Mouse (Mus musculus) gastrocnemius, postnatal 36 days (tissue): Measurements from ENCODE around the gene Tmcc3. TPM values are rescaled to one million over a fixed set of nuclear protein-coding genes. Genes with fewer than 3 reads are reported as not detected.
A peak's percentile ranks its signal among the peaks of the same experiment; 100 is the strongest.

Experiments used
- DNase-seq, 2 experiments: peaks; one replicate each; pipeline ENCODE4 v3.0.0; 2022
- intact Hi-C: fragments of 180-260 bp; cut with DNase I; formaldehyde crosslinking; loops from one replicate; pipeline ENCODE4 v1.15.1; 2025
- total RNA-seq, 2 experiments: library from RNA; stranded (reverse); gene quantifications; 2 replicates each; pipeline ENCODE4 v1.2.3; 2021

The Tmcc3 gene
- total RNA-seq, 2 experiments from 2014 or later, result 17.3 to 19.3 TPM

DNA sequence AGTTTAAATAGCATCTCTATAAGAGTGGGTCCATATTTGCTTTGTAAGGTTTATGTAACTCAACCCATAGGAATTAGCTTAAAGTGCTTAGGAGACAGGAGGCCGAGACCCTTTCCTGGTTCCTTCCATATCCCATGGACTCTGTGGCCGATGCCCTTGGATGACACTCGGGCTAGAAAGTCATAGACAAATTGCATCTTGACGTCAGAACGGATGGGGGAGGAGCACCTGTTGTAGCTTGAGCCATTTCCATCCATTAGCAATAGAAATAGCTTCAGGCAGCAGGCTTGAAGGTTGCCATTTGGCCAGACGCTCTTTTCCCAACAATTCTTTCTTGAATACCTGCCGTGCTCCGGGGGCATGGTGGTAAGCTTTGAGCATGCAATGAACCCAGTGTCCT, 150.1 kb downstream of the Tmcc3 start:
- DNase-seq, result no peak
- intact Hi-C loops, result loop anchor here (5.0 kb wide), 1 partner anchor 55 kb away; no protein-coding TSS in a partner anchor

DNA sequence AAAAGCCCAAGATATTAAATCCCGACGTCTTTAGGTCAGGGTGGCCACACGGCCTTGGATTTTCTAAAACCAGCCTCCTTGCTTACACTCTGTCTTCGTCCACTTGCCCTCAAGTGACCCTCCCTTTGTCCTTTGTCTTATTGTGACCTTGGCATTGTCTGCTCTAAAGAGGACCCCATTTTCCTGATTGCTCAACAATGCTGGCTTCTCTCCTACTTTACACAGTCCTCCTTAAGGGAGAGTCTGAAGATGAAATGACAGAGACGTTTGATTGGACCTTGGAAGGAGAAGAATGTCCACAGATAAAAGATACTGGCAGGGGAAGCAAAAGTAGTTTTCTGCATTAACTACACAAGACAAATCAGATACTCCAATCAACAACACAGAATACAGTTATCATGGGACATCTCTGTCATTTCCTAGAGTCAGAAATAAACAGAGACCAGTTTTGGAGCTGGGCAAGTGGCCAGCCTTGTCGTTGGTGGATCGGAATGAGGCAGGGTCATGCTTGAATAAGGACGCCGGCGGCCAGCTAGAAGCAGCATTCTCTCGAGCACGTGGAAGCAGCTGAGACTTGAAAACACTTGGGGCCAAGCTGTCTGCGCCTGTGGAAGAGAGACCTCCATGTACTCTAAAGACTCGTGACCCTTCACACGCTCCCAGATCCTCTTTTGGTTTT, 150.8 kb downstream of the Tmcc3 start:
- intact Hi-C loops, result loop anchor here (5.0 kb wide), 1 partner anchor 55 kb away; no protein-coding TSS in a partner anchor
- peak; percentile 81 to 85 for DNase-seq

DNA sequence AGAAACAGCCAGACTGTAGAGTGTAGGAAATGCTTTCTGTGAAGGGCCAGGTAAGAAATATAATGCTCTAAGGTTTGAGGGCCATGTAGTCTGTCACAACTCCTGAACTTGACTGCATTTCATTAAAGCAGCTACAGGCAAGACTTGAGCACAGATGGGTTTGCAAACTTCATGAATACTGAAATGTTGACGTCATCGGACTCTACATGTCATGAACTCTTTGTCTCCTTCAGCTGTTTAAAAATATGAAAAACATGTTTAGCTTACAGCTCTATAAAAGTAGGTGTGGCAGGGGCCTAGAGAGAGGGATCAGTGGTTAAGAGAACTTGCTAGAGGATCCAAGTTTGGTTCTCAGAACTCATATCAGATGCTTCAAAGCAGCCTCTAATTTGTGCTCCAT, 151.7 kb downstream of the Tmcc3 start:
- intact Hi-C loops, result loop anchor here (5.0 kb wide), 1 partner anchor 54 kb away; no protein-coding TSS in a partner anchor
- DNase-seq, result no peak

DNA sequence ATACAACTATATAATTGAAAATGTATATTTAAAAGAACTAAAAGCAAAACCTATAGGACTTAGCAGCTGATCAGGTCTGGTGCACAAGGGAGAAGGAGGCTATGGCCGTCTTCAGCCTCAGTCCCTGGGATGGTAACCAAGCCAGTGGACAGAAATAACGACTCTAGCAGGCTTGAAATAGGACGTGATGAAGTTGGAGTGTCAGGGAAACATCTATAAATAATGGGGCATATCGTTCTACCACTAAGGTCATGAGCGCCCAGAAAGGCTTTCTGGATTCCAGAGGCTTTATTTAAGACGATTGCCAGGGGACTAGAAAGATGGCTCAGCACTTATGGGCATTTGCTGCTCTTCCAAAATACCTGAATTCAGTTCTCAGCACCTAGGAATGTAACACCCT, 153.9 kb downstream of the Tmcc3 start:
- no peak for DNase-seq
- intact Hi-C loops, result no loop called here

DNA sequence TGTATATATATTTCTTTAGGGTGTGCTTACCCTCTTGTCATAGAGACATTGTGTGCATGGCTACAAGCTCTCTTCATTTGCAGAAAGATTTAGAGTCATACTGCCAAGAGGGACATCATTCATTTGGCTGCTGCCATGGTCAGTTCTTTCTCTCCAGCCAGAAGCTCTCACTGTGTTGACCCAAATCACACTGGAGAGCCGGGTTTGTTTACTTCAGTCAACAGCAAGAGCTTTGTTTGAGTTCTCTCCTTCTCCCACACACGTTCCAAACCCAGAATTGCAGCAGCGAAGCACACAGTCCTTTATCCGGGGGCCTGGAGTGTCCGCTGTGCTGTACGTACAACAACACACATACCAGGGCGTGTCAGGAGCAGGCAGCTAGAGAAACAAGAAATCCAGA, 154.6 kb downstream of the Tmcc3 start:
- no peak for DNase-seq

DNA sequence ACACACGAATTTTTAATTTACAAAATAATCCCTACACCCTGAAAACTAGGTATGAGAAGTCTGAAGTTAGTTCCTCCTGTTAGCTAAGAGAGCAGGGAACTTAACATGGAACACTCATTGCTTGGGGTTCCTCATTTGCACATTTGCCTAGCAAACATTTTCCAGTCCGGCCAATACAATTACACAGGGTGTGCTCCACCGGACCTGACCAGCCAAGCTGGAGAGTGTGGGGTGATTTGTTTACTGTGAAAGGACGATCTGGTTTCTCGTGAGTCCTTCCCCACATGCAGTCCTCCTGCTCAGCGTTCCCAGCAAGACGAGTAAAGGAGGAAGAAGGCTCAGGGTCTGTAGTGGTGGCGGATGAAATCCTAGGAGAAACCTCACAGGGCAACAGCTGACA, 159.7 kb downstream of the Tmcc3 start:
- DNase-seq, result no peak
- intact Hi-C loops, result no loop called here

More for the DNA sequence above, 154.6 kb downstream of the Tmcc3 start:
- intact Hi-C loops, result no loop called here

DNA sequence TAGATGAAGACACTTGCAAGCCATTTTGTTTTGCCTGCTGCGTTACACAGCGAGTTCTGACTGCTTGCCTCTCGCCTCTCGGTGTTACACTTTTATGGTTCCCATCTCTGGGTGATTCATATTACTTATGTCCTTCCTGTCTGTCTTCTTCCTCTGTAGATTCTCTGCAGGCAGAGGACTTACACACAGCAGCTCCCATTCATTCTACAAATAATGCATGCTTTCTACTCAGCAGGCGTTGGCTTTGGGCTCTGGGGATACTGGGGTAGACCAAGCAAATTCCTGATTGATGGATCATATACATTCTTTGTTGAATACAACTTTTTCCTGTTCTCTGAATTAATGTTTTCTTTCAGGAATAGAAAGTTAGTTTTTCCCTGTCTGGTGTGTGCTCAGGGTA, 161.8 kb downstream of the Tmcc3 start:
- no peak for DNase-seq
- intact Hi-C loops, result no loop called here

DNA sequence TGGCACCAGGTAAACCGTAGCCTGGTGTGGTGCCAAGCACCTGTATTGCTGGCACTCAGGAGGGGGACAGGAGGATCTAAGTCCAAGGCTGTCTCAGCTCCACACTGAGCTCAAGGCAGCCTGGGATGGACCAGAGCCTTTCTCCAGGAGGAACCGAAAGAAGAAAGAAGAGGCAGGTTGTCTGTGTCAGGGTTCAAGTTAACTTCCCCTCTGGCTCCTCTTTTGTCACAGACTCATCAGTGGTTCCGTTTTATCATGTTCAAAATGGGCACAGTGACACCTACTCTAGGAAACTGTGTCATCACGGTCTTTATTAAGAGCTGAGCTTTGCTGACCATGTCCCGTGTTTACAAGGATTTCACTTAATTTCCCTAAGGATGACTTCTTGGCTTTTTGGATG, 162.4 kb downstream of the Tmcc3 start:
- intact Hi-C loops, result no loop called here
- no peak for DNase-seq

DNA sequence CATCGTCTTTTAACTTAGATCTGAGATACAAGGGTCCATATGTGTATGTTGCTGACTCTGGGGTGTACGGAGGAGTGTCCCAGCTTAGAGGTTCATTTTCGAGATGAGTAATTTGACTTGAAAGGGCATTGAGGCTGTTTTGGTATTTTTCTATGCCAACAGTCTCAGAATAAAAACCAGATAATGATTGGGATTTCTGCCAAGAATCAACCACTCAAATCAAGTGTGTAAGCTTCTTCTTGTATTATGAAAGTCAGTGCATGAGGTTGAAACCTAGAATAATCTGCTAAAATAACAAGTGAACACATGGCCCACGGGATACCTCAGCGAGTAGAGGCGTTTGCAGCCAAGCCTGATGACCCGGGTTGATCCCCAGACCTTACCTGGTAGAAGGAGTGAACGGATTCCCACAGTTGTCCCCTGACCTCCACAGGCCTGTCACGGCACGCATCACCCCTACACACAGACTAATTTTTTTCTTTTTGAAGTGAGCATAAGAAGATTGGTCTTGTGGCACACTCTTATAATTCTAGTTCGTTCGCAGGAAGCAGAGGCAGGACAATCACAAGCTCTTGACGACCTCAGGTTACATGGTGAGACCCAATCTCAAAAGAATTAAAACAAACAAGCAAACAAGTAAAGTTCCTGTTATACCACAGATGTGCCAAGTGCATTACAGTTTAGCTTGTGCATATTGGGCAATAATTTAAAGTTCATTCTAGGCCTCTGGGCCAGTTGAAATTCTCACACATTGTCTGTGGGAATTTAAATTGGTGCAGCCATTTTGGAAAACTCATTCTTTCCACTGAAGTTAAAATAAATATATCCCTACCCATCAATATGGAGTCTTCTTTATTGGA, 165.8 kb downstream of the Tmcc3 start:
- no peak for DNase-seq
- intact Hi-C loops, result no loop called here

DNA sequence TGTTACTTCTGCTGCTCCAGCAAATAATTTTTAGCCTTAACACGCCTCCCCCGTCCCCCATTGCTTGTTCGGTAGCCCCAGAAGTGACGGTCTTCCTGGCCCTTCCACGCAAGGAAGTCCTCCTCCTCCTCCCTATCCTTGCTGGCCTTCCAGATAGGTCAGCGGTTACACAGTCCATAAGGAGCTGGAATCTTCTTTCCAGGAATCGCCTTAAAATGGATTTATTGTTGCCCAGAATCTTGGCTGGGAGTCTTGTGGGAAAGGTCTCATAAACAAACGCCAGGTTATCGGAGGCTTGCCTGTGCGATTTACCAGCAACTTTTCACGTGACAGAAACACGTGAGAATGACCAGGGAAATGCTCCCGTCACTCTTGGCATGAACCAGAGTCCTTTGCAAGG, 167.9 kb downstream of the Tmcc3 start:
- intact Hi-C loops, result no loop called here

DNA sequence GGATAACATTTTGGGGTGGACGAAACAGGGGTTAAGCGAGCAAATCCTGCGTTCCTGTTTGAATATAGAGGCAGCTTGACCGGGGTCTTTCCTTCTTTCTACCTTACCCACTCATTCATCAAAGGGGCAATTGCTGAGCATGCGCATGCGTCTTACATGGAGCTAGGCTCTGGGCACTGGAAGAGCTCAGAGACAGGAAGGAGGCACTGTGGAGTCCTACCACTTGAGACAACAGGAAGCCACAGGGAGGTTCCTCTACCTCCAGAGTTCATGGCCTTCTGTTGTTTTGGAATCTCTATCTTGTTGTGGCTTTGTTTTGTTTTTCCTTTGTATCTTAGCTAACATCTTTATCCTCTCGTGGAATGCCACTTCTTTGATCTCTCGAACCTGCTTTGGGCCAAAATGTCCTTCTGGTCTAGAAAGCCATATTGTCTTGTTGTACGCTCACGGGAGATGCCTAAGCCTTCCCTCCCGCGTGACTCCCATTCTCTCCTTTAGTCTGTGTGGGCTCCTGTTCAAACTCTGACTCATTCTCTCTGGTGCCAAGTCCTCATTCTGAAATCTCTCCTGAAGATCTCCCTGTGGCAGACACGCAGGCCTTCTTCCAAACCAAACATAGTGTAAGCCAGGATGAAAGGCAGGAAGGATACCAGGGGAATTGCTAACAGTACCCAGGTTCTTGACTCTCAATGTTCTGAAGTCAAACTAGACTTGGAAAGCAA, 168.8 kb downstream of the Tmcc3 start:
- peak; percentile 29 to 67 for DNase-seq
- intact Hi-C loops, result no loop called here

More for the DNA sequence above, 167.9 kb downstream of the Tmcc3 start:
- DNase-seq, result peak; percentile 27 to 28

DNA sequence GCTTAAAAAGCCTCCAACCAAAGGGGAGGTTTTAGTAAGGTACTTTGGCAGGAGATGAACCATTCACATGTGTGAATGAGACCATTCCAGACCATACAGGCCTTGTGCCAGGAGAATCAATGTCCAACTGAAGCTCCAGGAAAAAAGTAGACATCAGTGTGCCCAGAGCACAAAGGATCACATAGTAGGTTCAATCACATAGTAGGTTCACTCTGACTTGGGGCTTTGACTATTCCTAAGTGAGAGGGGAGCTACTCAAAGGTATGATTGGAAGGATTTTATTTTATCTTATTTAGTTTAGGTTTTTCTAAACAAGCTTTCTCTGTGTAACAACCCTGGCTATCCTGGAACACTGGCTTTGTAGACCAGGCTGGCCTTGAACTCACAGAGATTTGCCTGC, 169.9 kb downstream of the Tmcc3 start:
- intact Hi-C loops, result no loop called here
- DNase-seq, result no peak

DNA sequence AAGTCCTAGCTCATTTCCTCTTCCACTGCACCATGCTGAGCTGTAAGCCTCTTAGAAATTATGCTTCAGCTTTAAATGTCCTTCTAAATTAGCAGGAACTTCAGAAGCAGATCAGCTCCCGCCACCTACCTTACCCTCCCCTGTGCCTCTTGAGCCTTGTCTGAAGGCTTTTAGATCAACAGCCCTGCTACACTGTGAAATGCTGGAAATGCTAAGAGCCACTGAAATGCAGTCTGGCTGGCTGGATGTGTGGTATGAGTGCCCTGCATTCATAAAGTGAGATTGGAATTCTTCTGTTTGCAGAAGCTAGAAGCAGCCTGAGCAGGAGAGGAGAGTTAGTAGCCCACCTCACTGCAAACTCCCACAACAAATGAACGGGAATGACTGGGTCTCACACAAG, 174.4 kb downstream of the Tmcc3 start:
- intact Hi-C loops, result no loop called here
- no peak for DNase-seq

DNA sequence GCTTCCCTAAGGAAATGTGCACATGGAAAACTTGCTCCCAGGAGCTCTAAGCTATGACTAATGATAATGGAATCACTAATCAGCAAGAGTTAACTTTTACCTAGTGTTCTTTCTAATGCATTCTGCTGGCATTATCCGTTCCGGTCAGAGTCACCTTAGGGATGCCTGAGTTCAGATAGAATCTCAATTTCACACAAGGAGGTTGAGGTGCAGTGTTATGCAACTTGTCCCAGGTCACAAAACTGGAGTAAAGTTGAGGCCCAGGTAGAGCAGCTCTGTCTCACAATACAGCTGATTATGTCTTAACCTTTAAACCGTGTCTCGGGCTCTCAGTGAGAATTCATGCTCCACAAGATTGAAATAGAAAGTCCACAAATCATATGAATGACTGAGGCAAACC, 177.8 kb downstream of the Tmcc3 start:
- intact Hi-C loops, result no loop called here

DNA sequence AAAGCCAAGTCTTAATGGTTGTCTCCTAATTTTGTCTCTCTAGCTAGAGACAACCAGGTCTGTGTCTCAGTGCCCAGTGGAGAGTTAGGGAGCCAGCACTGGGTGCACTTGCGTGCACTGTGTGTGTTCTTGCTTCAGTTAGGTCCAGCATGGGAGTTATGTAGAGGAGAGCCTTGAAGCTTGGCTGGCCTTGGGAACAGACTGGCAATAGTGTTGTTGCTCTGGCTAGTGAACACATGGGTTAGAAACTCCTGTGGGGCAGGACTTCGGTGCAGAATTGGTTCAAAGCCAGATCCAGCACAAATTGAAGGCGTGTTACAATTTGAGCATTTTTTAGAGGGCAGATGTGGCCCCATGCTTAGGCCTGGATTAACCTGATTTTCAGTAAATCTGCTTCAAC, 179.3 kb downstream of the Tmcc3 start:
- no peak for DNase-seq

More for the DNA sequence above, 177.8 kb downstream of the Tmcc3 start:
- DNase-seq, result no peak

DNA sequence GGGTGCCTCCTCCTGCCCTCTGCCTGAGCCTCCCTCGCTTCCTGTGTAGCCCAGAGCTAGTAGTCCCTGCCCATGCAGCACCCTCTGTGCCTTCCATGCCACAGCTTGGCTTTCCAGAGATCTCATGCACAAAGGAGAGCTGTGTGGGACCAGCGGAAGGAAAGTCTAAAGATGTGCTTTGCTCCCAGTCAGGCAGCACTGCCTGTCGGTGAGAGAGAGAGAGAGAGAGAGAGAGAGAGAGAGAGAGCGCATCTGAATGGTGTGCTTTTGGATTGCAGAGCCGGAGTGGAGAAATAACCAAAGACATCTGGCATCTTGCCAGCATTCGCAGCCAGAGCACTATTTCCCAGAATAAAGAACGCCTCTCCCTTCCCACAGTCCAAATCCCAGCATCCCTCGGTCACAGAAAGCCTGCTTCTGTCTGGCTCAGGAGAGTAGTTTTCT, 182.7 kb downstream of the Tmcc3 start:
- DNase-seq, result peak in 1 of 2 experiments; percentile 39
- intact Hi-C loops, result no loop called here

More for the DNA sequence above, 179.3 kb downstream of the Tmcc3 start:
- intact Hi-C loops, result no loop called here

DNA sequence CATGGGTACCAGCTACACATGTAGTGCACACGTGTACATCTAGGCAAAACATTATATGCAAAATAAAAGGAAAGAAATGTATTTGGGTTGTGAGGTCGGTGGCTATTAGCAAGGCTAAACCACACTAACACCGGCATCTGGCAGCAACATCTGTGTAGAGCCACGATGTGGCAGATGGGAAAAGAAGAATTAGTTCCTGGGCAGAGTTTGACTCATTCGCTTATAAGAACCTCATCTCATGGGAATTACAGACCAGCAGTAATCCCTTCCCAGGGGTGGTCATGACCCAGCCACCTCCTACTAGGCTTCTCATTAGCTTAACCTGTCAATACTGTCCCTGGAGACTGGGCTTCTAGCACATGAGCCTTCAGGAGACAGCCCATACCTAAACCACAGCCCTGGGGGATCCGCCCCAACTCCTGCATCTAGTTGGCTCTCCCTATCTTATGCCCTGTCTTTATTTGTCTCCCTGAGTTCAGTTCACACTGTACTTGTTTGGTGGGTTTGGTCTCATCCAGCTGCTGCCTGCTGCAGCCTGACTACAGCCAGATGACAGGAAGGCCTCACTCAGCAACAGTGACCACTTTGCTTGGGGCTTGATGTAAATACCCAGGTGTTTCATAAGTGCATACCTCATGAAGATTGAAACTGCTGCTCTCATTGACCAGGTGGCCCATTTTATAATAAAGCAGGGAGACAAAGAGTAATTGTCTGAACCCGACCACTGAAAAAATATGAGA, 183.9 kb downstream of the Tmcc3 start:
- intact Hi-C loops, result no loop called here
- DNase-seq, result no peak

DNA sequence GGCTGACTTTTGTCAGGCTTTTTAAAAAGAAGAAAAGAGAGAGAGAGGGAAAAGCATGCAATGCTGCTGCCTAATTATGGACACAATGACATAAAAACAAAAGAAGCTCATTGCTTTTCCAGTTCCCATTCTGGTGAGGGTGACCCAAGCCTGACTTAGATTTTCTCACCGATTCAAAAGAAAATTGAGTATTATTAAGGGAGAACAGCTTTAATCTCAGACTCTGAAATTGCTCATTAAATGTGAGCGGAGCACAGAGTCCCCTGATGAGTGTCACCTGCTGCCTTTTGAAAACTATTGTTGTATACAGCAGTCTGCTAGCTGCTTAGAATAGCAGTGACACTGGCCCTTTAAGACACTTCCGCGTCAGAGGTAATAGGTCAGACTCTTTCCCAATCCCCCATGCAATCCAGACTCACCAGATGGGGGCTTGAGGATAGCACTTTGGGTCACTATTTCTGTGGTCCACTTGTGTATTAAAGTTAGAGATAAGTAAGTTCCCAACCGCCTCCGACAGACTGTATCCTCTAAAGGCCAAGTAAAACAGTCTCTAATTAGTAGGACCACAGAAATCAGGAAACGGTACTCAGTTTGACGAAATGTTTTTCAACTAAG, 185.2 kb downstream of the Tmcc3 start:
- intact Hi-C loops, result no loop called here
- DNase-seq, result no peak

DNA sequence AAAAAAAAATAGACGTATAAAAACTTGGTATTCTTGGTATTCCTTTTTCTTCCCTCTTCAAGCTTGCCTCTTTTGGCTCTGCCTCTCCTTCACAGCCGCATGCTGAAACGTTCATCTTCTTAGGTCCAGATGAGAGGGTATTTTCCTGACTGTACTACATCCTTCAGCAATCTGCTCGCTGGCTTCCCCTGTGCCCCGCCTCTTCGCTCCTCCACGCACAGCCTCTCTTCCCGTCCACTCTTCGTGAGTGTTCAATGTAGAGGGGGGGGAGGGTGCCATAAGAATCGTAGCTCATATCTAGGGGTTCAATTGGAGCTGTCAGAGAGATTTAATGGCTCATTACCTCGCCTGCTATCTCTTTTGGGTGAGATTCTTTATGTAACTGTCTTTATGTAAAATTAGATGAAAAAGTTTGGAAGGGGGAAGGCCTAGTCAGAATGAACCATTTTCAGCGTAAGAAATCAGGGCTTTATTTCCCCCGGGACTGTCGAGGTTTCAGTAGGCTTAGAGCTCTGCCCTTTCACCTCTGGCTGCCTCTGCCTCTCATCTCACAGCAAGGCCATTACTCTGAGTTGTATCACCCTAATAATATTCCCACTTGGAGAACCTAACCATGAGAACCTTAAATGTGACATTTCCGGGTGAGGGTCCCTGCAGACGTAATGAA, 188.6 kb downstream of the Tmcc3 start:
- no peak for DNase-seq
- intact Hi-C loops, result no loop called here
